Mouse (Mus musculus): Measurements from ENCODE around the gene P2rx7. TPM values are rescaled to one million over a fixed set of nuclear protein-coding genes. Genes with fewer than 3 reads are reported as not detected.

P2rx7 gene
- polyA plus RNA-seq, 1 experiment from 2014 or later, result 1.8 TPM

DNA sequence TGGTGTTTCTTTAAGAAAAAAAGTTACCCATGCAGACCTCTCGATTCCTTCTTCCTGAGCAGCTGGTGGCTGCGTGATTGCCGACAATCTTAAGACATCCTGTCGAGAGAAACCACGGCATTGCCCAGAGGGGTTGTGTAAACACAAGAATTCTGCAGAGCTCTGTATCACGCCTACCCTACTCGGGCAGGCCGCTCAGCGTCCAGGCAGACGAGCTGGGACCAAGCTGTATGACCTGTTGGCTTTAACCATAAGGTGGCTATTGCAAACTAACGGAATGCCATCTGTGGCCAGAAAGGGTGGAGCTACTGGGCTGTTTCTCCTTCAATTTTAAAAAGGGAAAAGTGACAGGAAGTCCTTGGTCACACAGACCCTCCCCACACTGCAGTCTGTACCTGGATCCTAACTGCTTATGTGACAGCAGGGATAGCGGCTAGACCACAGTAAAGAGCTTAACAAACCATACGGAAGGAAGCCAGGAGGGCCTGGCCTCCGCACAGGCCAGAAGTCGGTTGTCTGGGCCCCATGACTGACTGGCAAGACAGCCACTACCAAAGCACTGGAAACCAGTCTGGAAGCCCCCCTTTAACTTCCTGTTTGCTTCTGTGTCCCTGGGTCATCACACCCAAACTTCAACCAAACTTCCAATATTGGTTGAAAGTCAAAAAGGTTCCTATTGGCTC is 88.4 kb downstream of the P2rx7 start:
- Histone ChIP-seq H3K4me3 (no peak overlapping the region), H3K4me2 (peak overlapping the region; percentile 42), H3K4me1 (peaks cover 27% of the 10 kb centered on the region), H3K27ac (peak overlapping the region; percentile 83), H3K9me3 (no peaks in the 10 kb centered on the region), H3K27me3 (no peaks in the 10 kb centered on the region), H3K36me3 (peaks cover 24% of the 10 kb centered on the region), H3K9ac (peak overlapping the region; percentile 46)
- ATAC-seq (ENCODE audit: insufficient number of reproducible peaks, insufficient read depth, low FRiP score, low TSS enrichment, low read depth), result no peak
- WGBS, result 24% methylated on average over 15 of the region's 15 CpGs

GRCm38 (mm10) chr5:122733881-122734280 is 90.2 kb downstream of the P2rx7 start:
- ATAC-seq (ENCODE audit: insufficient number of reproducible peaks, insufficient read depth, low FRiP score, low TSS enrichment, low read depth), result no peak
- Histone ChIP-seq H3K27me3 (no peaks in the 10 kb centered on the region), H3K4me2 (peak overlapping the region; percentile 28; the same call in 1 of the 2 replicates), H3K27ac (no peak overlapping the region), H3K4me3 (no peak overlapping the region), H3K9ac (no peak overlapping the region), H3K4me1 (peaks cover 27% of the 10 kb centered on the region), H3K9me3 (no peaks in the 10 kb centered on the region), H3K36me3 (peaks cover 23% of the 10 kb centered on the region)
- WGBS, result 56% methylated on average over 17 of the region's 17 CpGs

DNA sequence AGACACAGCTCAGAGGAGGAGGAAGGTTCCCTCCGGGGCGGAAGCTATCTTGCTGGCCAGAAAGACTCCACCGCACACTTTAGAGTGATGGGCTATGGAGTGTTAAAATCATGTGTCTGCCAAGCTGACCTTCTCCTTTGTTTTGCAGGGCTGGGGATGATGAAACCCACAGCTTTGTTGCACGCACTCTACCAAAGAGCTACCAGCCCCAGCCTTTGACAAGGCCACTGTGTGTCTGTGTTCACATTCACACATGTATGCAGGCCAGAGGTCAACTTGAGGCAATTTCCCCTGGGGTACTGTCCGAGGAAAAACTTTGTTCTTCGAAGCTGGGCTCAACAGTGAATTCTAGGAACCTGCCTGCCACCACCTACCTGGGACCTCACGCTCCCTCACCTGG is 92.1 kb downstream of the P2rx7 start:
- Histone ChIP-seq H3K27ac (no peak overlapping the region), H3K27me3 (no peaks in the 10 kb centered on the region), H3K36me3 (peaks cover 28% of the 10 kb centered on the region), H3K9ac (no peak overlapping the region), H3K4me1 (peaks cover 27% of the 10 kb centered on the region), H3K4me2 (no peak overlapping the region), H3K9me3 (no peaks in the 10 kb centered on the region), H3K4me3 (no peak overlapping the region)
- ATAC-seq (ENCODE audit: insufficient number of reproducible peaks, insufficient read depth, low FRiP score, low TSS enrichment, low read depth), result no peak
- WGBS, result 78% methylated on average over 7 of the region's 7 CpGs

GRCm38 (mm10) chr5:122736761-122737160 is 93.0 kb downstream of the P2rx7 start:
- Histone ChIP-seq H3K27me3 (no peaks in the 10 kb centered on the region), H3K36me3 (peaks cover 37% of the 10 kb centered on the region), H3K27ac (no peak overlapping the region), H3K9ac (no peak overlapping the region; the same call in 1 of the 2 replicates), H3K4me1 (peaks cover 21% of the 10 kb centered on the region), H3K4me2 (no peak overlapping the region), H3K4me3 (no peak overlapping the region), H3K9me3 (no peaks in the 10 kb centered on the region)
- no peak for ATAC-seq (ENCODE audit: insufficient number of reproducible peaks, insufficient read depth, low FRiP score, low TSS enrichment, low read depth)
- WGBS, result 85% methylated on average over 15 of the region's 15 CpGs

Small RNA genes within 50 kb of the gene (microRNA-seq; reads per million reads assigned to microRNA genes)
- gene Mir8115, result not detected

Other genes starting within 250 kb of the P2rx7 start
- gene Anapc7, start 222.2 kb upstream of the P2rx7 start, polyA plus RNA-seq (2015; fragmentation: Nextera tagmentation; extraction: Ambion mirVana), result 54.5 and 55.6 TPM in 2 replicates
- 26.8 and 28.3 TPM in 2 replicates for gene Atp2a2, start 141.7 kb upstream of the P2rx7 start, polyA plus RNA-seq (2015; fragmentation: Nextera tagmentation; extraction: Ambion mirVana)
- 48.2 and 49.9 TPM in 2 replicates for gene Ift81, start 29.4 kb upstream of the P2rx7 start, polyA plus RNA-seq (2015; fragmentation: Nextera tagmentation; extraction: Ambion mirVana)
- 13.2 and 16.9 TPM in 2 replicates for gene P2rx4, start 63.6 kb downstream of the P2rx7 start, polyA plus RNA-seq (2015; fragmentation: Nextera tagmentation; extraction: Ambion mirVana)
- gene Camkk2, start 135.5 kb downstream of the P2rx7 start, polyA plus RNA-seq (2015; fragmentation: Nextera tagmentation; extraction: Ambion mirVana), result 39.9 and 47.3 TPM in 2 replicates
- 437 and 454 TPM in 2 replicates for gene Anapc5, start 177.4 kb downstream of the P2rx7 start, polyA plus RNA-seq (2015; fragmentation: Nextera tagmentation; extraction: Ambion mirVana)
- gene Rnf34, start 206.1 kb downstream of the P2rx7 start, polyA plus RNA-seq (2015; fragmentation: Nextera tagmentation; extraction: Ambion mirVana), result 38.9 and 43.0 TPM in 2 replicates